Mouse (Mus musculus) MEL-GATA-1-ER (cell line): Measurements from ENCODE around the gene Afap1.

ENCODE experiments used
- DNase-seq: peaks from one replicate; pipeline ENCODE4 v3.0.0-alpha.2; 2012; ENCODE audit warnings: low read depth; ENCODE audit errors: extremely low read depth

Gene Afap1

DNA sequence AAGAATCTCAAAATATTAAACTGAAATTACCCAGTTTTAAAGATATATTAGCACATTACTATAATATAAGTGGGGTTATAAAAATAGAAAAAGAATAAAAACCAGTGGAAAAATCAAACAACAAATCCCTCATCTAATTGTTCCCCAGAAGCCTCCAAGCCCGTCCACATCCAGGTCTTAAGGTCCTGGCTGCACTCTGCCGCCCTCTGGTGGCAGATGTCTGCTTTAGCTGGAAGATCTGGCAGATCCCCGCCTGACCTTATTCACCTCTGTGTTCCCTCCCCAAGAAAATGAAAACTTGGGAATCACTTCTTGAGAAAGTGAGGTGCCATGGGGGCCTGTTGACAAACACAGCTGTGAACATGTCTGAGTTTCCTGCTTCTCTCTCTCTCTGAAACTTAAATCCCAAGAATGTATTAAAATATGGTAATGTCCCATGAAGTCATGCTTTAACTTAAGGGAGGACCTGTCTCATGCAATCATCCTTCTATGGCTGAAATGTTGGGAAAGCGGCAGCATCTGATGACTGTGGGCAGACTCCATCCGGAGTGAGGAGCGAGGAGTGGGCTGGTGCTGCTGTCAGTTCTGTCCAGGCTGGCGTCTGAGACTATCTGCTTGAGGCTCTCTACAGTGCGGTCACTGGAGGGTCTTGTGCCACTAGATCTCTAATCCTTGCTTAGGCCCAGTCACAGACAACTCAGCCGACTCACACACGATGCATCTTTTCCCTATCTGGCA lies 78.9 kb downstream of the Afap1 start:
- DNase-seq = no peak

- no peak for DNase-seq
Measured at GRCm38 (mm10) chr5:35972739-35973138, 79.6 kb downstream of the Afap1 start.

GRCm38 (mm10) chr5:35973800-35974199 lies 80.7 kb downstream of the Afap1 start:
- no peak for DNase-seq

GRCm38 (mm10) chr5:35974265-35974664 lies 81.1 kb downstream of the Afap1 start:
- DNase-seq = no peak

DNA sequence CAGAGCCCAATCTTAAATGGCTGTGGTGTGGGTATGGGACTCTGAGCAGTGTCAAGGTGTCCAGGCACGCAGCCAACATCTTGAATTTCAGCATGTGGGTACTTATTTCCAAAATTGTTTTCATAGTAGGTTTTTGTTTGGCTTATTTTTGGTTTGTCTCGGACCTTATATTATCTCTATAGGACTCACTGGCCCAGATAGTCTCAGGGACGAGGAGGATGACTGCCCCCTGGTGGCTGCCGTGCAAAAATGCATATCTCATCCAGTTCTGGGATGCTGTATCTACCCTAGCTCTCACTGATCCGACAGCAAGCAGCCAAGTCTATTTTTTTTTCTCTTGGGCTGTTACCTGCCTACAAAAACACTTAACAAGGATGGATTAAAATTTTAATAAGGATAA lies 82.6 kb downstream of the Afap1 start:
- DNase-seq = no peak

DNA sequence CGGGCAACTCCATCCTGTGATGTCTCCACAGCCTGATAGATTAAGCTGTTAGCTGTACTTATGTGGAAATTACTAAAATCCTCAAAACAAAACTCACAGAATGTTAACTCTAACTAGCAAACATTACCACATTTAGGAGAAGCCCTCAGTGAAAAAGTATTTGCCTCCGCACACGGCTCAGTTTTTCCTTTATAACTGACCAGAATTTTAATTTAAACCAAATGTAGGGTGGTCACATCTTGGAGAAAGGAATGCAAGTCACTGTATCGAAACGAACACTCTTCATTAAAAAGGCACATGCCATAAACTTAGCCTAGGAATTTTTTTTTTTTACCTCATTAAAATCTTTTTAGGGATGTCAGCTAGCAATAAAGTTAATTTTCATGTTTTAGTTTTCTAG lies 87.4 kb downstream of the Afap1 start:
- no peak for DNase-seq

GRCm38 (mm10) chr5:35981341-35981740 lies 88.2 kb downstream of the Afap1 start:
- no peak for DNase-seq

GRCm38 (mm10) chr5:35981976-35982375 lies 88.9 kb downstream of the Afap1 start:
- DNase-seq = no peak

- no peak for DNase-seq
Measured at GRCm38 (mm10) chr5:35985611-35986010, 92.5 kb downstream of the Afap1 start.

- no peak for DNase-seq
Measured at GRCm38 (mm10) chr5:35988085-35988484, 95.0 kb downstream of the Afap1 start.

- no peak for DNase-seq
Measured at GRCm38 (mm10) chr5:35989506-35989905, 96.4 kb downstream of the Afap1 start.

DNA sequence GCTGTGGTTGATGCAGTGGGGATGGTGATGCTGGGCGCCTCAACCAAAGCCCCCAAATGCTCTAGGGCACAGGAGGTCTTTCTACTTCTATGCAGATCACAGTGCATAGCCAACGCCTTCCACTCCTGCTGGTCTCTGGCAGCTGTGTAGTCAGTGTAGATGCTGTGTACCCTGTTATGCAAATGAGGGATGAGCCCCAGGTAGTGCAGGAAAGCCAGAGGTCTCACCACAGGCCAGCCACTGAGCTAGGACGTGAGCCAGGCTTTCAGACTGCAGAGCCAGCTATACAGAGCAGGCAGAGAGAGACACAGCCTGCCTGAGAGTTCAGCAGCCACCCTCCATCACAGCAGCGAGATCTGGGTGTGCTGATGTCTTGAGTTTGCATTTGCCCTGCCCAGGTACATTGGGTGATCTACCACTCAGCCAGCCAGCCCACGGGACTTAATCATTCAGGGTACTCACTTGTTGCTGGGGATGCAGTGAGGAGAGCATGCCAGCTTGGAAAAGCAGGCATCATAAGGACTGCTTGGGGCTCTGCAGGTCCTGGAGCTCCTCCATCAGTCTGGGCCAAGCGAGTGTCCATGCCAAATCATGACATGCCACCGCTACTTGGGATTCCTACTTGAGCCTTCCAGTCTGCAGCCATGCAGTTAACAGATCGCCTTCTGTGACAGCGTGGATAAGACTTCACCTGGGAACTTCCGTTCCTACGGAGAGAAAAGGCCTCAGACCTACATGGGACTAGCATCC lies 97.0 kb downstream of the Afap1 start:
- DNase-seq = no peak

DNA sequence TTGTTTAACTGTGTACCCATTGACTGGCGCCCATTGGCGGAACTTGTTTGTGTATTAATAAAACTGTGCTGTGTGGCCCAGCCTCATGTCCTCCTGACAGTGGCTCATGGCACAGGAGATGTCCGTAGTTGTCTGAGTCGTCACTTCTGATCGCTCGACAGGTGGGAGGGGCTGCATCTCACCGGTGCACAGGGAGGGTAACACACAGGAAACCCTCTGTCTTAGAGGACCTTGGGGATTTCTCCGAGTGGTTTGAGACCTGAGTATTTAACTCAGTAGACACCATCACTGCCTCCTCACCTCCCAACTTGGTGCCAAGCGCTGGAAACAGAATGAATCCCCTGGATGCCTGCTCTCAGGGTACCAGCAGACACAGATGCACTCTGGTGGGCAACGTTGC lies 110.7 kb downstream of the Afap1 start:
- DNase-seq = no peak

- no peak for DNase-seq
Measured at GRCm38 (mm10) chr5:36006106-36006505, 113.0 kb downstream of the Afap1 start.

DNA sequence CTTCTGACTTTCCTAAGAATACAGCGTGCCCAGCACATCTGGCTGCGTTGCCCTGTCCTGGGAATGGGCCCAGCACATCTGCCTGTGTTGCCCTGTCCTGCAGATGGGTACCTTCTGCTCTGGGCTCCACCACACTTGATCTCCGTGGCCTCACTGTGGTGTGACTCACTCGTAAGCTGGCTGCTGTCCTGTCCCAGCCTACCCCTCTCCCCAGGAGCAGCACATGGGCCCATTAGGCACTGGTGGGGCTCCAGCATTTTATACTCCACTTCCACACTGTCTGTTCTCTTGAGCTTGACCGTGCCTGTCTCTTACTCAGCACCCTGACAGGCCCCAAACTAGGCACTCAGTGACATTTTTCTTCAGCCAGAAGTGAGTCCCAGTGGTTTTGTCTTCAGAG lies 113.5 kb downstream of the Afap1 start:
- no peak for DNase-seq

DNA sequence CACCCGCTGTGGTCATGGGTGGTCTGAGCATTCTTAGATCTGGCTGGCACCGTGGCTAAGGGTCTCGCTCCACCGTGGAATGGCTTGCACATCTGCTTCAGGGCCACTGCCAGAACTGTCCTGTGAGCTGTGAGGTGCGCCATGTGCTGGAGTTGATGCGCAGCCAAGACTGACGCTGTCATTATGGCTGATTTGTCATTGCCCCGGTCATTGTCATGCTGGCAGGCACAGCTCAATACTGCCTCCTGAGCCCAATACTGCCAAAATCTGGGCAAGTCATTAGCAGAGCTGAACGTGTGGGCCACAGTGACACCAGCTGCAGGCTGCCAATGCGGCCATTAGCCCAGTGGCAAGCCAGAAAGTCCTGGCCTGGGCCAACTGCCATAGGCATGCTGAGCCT lies 114.5 kb downstream of the Afap1 start:
- DNase-seq = no peak

- no peak for DNase-seq
Measured at GRCm38 (mm10) chr5:36009405-36009804, 116.3 kb downstream of the Afap1 start.

DNA sequence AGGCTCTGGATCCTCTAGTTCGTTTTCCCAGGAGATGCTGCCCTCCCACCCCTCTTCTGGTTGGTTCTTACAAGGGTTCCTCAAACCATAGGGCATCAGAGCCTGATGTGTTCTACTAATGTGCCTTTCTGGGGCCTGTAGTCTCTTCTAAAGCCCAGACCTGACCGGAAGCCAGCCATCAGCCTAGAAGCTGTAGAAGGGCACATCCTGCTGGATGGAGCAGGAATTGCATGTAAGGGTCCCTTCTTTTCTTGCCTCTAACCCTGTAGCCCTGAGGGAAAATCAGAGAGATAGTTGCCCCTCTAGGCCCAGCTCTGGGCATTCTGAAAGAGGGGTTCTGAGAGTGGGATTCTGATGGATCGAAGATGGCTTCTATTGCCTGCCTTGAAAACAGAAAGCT lies 125.2 kb downstream of the Afap1 start:
- no peak for DNase-seq

DNA sequence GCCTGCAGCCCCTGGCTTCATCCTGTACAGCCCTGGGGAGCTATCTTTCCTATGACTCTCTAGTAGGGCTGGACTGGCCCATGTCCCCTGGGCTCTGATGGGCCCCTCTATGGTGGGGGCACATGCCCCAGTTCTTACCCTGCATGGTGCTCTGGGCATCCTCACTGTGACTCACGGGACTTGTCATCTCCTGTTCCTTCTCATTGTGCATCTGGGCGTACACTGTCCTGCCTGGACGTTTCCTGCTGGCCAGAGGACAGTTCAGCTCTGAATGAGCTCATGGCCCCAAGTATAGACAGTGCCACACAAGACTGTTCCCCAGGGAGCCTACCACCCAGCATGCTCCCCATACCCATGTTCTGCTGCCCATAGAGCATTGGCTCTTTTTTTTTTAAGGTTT lies 128.0 kb downstream of the Afap1 start:
- DNase-seq = no peak

- no peak for DNase-seq
Measured at GRCm38 (mm10) chr5:36022361-36022760, 129.2 kb downstream of the Afap1 start.

- DNase-seq = no peak
Measured at GRCm38 (mm10) chr5:36024003-36024685, 131.0 kb downstream of the Afap1 start.

GRCm38 (mm10) chr5:36025076-36025475 lies 132.0 kb downstream of the Afap1 start:
- DNase-seq = no peak
